Mouse (Mus musculus): ENCODE data around the gene Cacna1s. TPM values are rescaled to one million over a fixed set of nuclear protein-coding genes. Genes with fewer than 3 reads are reported as not detected.

The Cacna1s gene
- polyA plus RNA-seq, 3 experiments from 2014 or later, result 2.7 to 5.0 (median 4.9) TPM

- no peak for ATAC-seq
These were observed 85.8 kb downstream of the Cacna1s start for GRCm38 (mm10) chr1:136138191-136138830.

DNA sequence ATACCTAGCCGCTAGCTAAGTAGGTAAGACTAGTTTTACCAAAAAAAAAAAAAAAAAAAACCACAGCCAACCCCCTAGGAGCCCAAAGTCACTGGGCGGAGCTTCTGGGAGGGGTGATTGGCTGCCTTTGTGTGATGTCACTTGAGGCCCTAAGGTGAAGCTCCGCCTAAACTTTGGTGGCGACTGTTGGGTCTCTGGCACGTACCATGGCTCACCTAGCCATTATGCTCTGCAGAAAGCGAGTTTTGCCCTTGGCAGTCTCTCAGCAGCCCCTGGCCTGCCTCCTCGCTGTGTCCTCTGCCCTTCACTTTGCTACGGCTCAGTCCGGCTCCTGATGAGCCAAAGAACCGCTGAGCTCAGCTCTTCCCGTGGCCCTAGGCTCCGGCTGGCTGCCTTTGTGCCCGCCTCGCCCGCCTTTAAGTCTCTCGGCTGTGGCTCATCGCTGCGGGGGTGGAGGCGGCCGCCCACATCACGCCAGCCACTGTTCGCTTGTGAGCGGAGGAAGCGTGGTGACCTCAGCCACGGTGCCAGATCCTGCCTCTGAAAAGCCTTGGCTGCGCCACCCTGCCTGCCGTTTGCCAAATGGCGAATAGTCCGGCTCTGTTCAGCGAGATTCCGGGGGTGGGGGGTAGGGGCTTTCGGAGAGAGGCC is 87.6 kb downstream of the Cacna1s start:
- peak; percentile 75 for ATAC-seq

GRCm38 (mm10) chr1:136141176-136141950 is 88.8 kb downstream of the Cacna1s start:
- ATAC-seq, result no peak

- ATAC-seq, result no peak
These were observed 89.8 kb downstream of the Cacna1s start for GRCm38 (mm10) chr1:136142336-136142735.

GRCm38 (mm10) chr1:136143514-136143913 is 91.0 kb downstream of the Cacna1s start:
- no peak for ATAC-seq

- no peak for ATAC-seq
These were observed 97.2 kb downstream of the Cacna1s start for GRCm38 (mm10) chr1:136149702-136150101.

DNA sequence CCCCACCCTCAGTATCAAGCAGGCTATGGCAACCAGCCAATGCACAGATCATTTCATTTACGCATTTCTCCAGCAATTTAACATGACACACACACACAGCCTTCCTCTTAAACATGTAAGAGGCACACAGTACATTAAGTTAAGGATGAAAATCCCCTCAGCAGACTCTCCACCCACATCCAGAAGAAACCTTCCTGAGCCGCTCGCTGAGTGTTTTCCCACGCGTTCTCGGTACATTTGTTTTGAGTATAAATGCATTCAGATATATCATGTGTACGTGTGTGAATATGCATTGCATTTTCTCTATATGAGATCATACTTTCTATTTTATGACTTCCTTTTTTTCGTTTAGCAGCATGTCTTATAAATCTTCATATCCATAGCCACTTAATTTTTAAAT is 98.8 kb downstream of the Cacna1s start:
- no peak for ATAC-seq

- ATAC-seq, result no peak
These were observed 103.8 kb downstream of the Cacna1s start for GRCm38 (mm10) chr1:136156304-136156703.

DNA sequence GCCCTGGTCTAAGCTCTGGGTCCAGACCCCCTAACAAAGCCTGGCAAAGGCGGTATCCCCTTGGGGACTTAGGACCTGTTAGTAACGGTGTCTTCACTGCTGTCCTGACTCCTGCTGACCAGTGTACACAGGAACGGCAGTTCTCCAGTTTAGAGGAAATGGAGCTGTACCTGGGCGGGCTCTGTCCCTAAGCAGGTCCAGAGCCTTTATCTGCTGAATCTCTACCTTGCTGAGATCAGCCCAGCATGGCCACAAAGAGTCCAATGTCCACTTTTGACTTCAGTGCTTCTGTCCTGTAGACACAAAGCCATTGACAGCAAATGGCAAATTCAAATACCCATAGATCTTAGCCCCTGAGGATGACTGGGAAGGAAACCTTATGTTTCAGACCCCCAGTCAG is 104.4 kb downstream of the Cacna1s start:
- ATAC-seq, result no peak

- ATAC-seq, result no peak
These were observed 107.3 kb downstream of the Cacna1s start for GRCm38 (mm10) chr1:136159830-136160229.

- no peak for ATAC-seq
These were observed 107.7 kb downstream of the Cacna1s start for GRCm38 (mm10) chr1:136160297-136160696.

GRCm38 (mm10) chr1:136160930-136161329 is 108.4 kb downstream of the Cacna1s start:
- ATAC-seq, result no peak

- no peak for ATAC-seq
These were observed 108.9 kb downstream of the Cacna1s start for GRCm38 (mm10) chr1:136161333-136161921.

GRCm38 (mm10) chr1:136165436-136165835 is 112.9 kb downstream of the Cacna1s start:
- no peak for ATAC-seq

GRCm38 (mm10) chr1:136167657-136168056 is 115.1 kb downstream of the Cacna1s start:
- no peak for ATAC-seq

Other genes with a start within 250 kb of the Cacna1s start
- 1 to 10 TPM; 1.9 to 5.2 (median 2.4) TPM for gene Lad1, start 234.2 kb upstream of the Cacna1s start, polyA plus RNA-seq (2017; shearing (Covaris generic))
- gene Tnnt2, start 216.4 kb upstream of the Cacna1s start, polyA plus RNA-seq (2017; shearing (Covaris generic)), result under 1 TPM in 1 of 3 experiments, not detected in 2; 0.24 TPM
- gene Pkp1, start 133.5 kb upstream of the Cacna1s start, polyA plus RNA-seq (2017; shearing (Covaris generic)), result not detected
- not detected for gene Igfn1, start 46.4 kb upstream of the Cacna1s start, polyA plus RNA-seq (2017; shearing (Covaris generic))
- 10 to 100 TPM; 20.7 to 39.2 (median 32.3) TPM for gene Tmem9, start 44.6 kb upstream of the Cacna1s start, polyA plus RNA-seq (2017; shearing (Covaris generic))
- gene Ascl5, start 1.9 kb upstream of the Cacna1s start, polyA plus RNA-seq (2017; shearing (Covaris generic)), result not detected
- gene Kif21b, start 78.6 kb downstream of the Cacna1s start, polyA plus RNA-seq (2017; shearing (Covaris generic)), result 10 to 100 TPM; 23.8 to 43.9 (median 33.8) TPM
- not detected for gene Mroh3, start 160.1 kb downstream of the Cacna1s start, polyA plus RNA-seq (2017; shearing (Covaris generic))
- under 1 TPM in 1 of 3 experiments, not detected in 2; 0.11 TPM for gene Inava, start 181.5 kb downstream of the Cacna1s start, polyA plus RNA-seq (2017; shearing (Covaris generic))
- not detected for gene Gpr25, start 208.1 kb downstream of the Cacna1s start, polyA plus RNA-seq (2017; shearing (Covaris generic))

All from inflammation-experienced regulatory T-cells, adult 6 months (primary cell).